Mouse (Mus musculus) neural tube, embryonic 10.5 days (tissue): ENCODE data around the gene Wt1.

Experiments used
- DNase-seq: peaks from one replicate; pipeline ENCODE4 v3.0.0-alpha.2; 2017; ENCODE audit warnings: low spot score; ENCODE audit errors: extremely low spot score

Wt1 gene

GRCm38 (mm10) chr2:105182501-105182900, 56.2 kb downstream of the Wt1 start:
- DNase-seq = no peak

- no peak for DNase-seq
These were observed 58.8 kb downstream of the Wt1 start for GRCm38 (mm10) chr2:105185140-105185539.

GRCm38 (mm10) chr2:105185768-105186529, 59.6 kb downstream of the Wt1 start:
- DNase-seq = no peak

- no peak for DNase-seq
These were observed 60.3 kb downstream of the Wt1 start for GRCm38 (mm10) chr2:105186591-105186990.

GRCm38 (mm10) chr2:105188182-105188581, 61.9 kb downstream of the Wt1 start:
- no peak for DNase-seq

GRCm38 (mm10) chr2:105189352-105189751, 63.0 kb downstream of the Wt1 start:
- DNase-seq = no peak

- no peak for DNase-seq
These were observed 73.8 kb downstream of the Wt1 start for GRCm38 (mm10) chr2:105200152-105200551.

- DNase-seq = no peak
These were observed 80.3 kb downstream of the Wt1 start for GRCm38 (mm10) chr2:105206563-105207174.

- no peak for DNase-seq
These were observed 86.5 kb downstream of the Wt1 start for GRCm38 (mm10) chr2:105212839-105213238.

- no peak for DNase-seq
These were observed 89.6 kb downstream of the Wt1 start for GRCm38 (mm10) chr2:105215914-105216313.

- no peak for DNase-seq
These were observed 92.9 kb downstream of the Wt1 start for GRCm38 (mm10) chr2:105219229-105219628.

- DNase-seq = no peak
These were observed 93.3 kb downstream of the Wt1 start for GRCm38 (mm10) chr2:105219664-105220063.

- DNase-seq = no peak
These were observed 94.5 kb downstream of the Wt1 start for GRCm38 (mm10) chr2:105220738-105221303.
